Mouse (Mus musculus) layer of hippocampus, postnatal 25 days (tissue): ENCODE measurements around the gene P2rx6. TPM values are rescaled to one million over a fixed set of nuclear protein-coding genes. Genes with fewer than 3 reads are reported as not detected.

ENCODE experiments used
- DNase-seq, 2 experiments: peaks; one replicate each; pipeline ENCODE4 v3.0.0; 2022; ENCODE audit warnings: mixed read lengths in 2 of 2, low spot score in 1 of 2; ENCODE audit errors: extremely low spot score in 1 of 2
- total RNA-seq, 2 experiments: library from RNA; stranded (reverse); gene quantifications; 2 replicates each; pipeline ENCODE4 v1.2.3; 2021

P2rx6 gene
- total RNA-seq, 2 experiments from 2014 or later: 0.64 to 1.3 TPM

DNA sequence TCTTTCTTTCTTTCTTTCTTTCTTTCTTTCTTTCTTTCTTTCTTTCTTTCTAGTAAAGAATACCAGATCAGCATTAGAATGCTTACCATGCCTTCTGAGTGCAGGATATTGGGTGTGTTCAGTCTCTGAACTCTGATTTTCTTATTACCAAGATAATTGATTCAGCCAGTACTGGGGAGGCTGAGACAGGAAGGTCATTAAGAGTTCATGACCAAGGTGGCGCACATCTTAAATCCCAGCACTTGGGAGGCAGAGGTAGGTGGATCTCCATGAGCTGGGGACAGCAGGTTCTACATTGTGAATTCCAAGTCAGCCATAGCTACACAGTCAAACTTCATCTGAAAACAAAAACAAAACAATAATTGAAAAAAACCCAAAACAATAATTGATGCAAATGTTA, 60.3 kb downstream of the P2rx6 start:
- DNase-seq: no peak

DNA sequence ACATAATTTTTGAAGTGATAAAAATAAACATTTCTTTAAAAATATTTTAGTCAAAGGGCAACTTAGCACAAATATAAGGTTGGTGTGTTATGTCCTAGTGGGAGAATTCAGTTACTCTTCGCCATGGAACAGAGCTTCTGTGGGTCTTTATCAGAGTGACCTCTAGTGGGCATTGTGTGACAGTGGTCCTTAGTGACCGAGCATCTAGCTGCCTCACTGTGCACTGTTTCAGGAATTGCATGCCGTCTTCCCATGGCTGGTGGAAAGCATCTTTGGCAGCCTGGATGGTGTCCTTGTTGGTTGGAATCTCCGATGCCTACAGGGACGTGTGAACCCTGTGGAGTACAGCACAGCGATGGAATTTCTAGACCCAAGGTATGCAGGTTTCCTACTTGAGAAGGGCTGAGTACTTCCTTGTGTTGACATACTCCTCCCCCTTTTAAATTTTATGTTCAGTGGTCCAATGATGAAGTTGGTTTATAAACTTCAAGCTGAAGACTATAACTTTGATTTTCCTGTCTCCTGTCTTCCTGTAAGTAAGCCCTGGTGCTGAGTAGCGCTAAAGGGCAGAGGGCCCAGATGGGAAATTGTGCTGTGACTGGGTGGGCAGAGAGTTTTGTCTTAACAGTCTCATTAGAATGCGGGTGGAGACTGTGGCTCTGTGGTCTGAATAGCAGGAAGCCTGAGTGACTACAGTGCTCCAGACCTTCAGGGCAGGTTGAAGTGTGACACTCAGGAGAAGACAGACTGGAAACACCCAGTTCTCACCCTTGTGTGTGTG, 64.0 kb downstream of the P2rx6 start:
- no peak for DNase-seq

DNA sequence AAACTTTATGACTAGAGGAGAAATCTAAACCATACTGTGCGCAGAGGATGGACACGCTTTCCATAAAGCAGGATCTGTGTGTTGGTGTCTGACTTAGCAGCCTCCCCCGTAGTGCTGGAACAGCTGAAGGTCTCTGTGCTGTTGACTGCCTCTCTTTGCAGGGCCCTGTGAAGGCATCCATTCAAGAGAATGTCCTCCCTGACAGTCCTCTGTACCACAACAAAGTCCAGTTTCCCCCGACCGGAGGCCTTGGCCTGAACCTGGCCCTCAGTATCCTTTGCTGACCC, 64.5 kb downstream of the P2rx6 start:
- no peak for DNase-seq

Other genes with a start within 250 kb of the P2rx6 start
- gene Serpind1, start 230.5 kb upstream of the P2rx6 start, total RNA-seq: under 1 TPM; 0.63 to 0.79 TPM
- gene Snap29, start 155.9 kb upstream of the P2rx6 start, total RNA-seq: 10 to 100 TPM; 20.9 to 24.0 TPM
- 100 to 1,000 TPM; 254 to 282 TPM for gene Pi4ka, start 155.6 kb upstream of the P2rx6 start, total RNA-seq
- gene Crkl, start 109.9 kb upstream of the P2rx6 start, total RNA-seq: 10 to 100 TPM; 34.3 to 38.5 TPM
- gene Aifm3, start 72.3 kb upstream of the P2rx6 start, total RNA-seq: 10 to 100 TPM; 76.1 to 84.5 TPM
- 100 to 1,000 TPM; 189 to 193 TPM for gene Lztr1, start 53.2 kb upstream of the P2rx6 start, total RNA-seq
- 10 to 100 TPM; 39.8 to 47.8 TPM for gene Thap7, start 30.7 kb upstream of the P2rx6 start, total RNA-seq
- 1 to 10 TPM in 1 of 2 experiments, under 1 TPM in 1; 0.57 to 1.2 TPM for gene Lrrc74b, start 638 bp upstream of the P2rx6 start, total RNA-seq
- 100 to 1,000 TPM in 1 of 2 experiments, 10 to 100 TPM in 1; 88.1 to 103 TPM for gene Slc7a4, start 21.3 kb downstream of the P2rx6 start, total RNA-seq
- gene Smpd4, start 57.5 kb downstream of the P2rx6 start, total RNA-seq: 10 to 100 TPM; 40.8 to 58.6 TPM
- gene Ccdc74a, start 84.6 kb downstream of the P2rx6 start, total RNA-seq: 10 to 100 TPM; 38.7 to 39.3 TPM
- gene Med15, start 171.0 kb downstream of the P2rx6 start, total RNA-seq: 10 to 100 TPM; 62.7 to 82.2 TPM
- 100 to 1,000 TPM in 1 of 2 experiments, 10 to 100 TPM in 1; 97.3 to 103 TPM for gene Klhl22, start 197.7 kb downstream of the P2rx6 start, total RNA-seq
- gene Scarf2, start 235.4 kb downstream of the P2rx6 start, total RNA-seq: 1 to 10 TPM; 2.7 to 2.8 TPM